Mouse (Mus musculus) adrenal gland, adult 8-10 months (tissue): ENCODE measurements around the gene Srp54c. TPM values are rescaled to one million over a fixed set of nuclear protein-coding genes. Genes with fewer than 3 reads are reported as not detected.

Source experiments
- DNase-seq: peaks from one replicate; pipeline ENCODE4 v3.0.0; 2022
- total RNA-seq, 4 experiments: library from RNA; stranded (reverse); gene quantifications; 2 replicates each; pipeline ENCODE4 v1.2.4; 2022

Srp54c gene
- total RNA-seq, 4 experiments from 2014 or later, result 36.2 to 72.7 (median 50.0) TPM

- DNase-seq, result no peak
Measured at GRCm38 (mm10) chr12:55311841-55312240, 81.9 kb downstream of the Srp54c start.

Other genes with a start within 250 kb of the Srp54c start
- not detected for gene Gm20403, start 243.6 kb upstream of the Srp54c start, total RNA-seq
- 10 to 100 TPM; 10.4 to 17.8 (median 14.6) TPM for gene Baz1a, start 215.8 kb upstream of the Srp54c start, total RNA-seq
- gene 2700097O09Rik, start 150.1 kb upstream of the Srp54c start, total RNA-seq, result 10 to 100 TPM; 10.2 to 18.1 (median 12.7) TPM
- 100 to 1,000 TPM; 101 to 209 (median 142) TPM for gene Srp54a, start 149.9 kb upstream of the Srp54c start, total RNA-seq
- 10 to 100 TPM in 2 of 4 experiments, 1 to 10 TPM in 2; 3.4 to 14.5 (median 10.8) TPM for gene Fam177a, start 105.7 kb upstream of the Srp54c start, total RNA-seq
- 100 to 1,000 TPM in 1 of 4 experiments, 10 to 100 TPM in 3; 28.1 to 201 (median 55.3) TPM for gene Srp54b, start 75.1 kb upstream of the Srp54c start, total RNA-seq
- gene 1700047I17Rik2, start 30.6 kb upstream of the Srp54c start, total RNA-seq, result 1 to 10 TPM in 2 of 4 experiments, under 1 TPM in 1, not detected in 1; 0.56 to 7.5 (median 3.8) TPM
- 10 to 100 TPM; 17.7 to 25.8 (median 22.2) TPM for gene 1110008L16Rik, start 69.4 kb downstream of the Srp54c start, total RNA-seq
- gene Ppp2r3c, start 72.8 kb downstream of the Srp54c start, total RNA-seq, result 10 to 100 TPM in 3 of 4 experiments, 1 to 10 TPM in 1; 8.6 to 15.4 (median 12.0) TPM
- gene Psma6, start 154.1 kb downstream of the Srp54c start, total RNA-seq, result 100 to 1,000 TPM; 196 to 232 (median 214) TPM